Mouse (Mus musculus) activated CD4-positive, CD25-positive, alpha-beta regulatory T cell, adult 9 weeks (primary cell): ENCODE data around the gene C1qtnf3. TPM values are rescaled to one million over a fixed set of nuclear protein-coding genes. Genes with fewer than 3 reads are reported as not detected.

Source experiments
- polyA plus RNA-seq: library from polyadenylated mRNA; unstranded; fragments of 100-300 nt; shearing (Covaris generic); gene quantifications from one replicate; pipeline ENCODE4 v1.2.1, GENCODE M21; 2017

The C1qtnf3 gene
- polyA plus RNA-seq, result not detected

DNA sequence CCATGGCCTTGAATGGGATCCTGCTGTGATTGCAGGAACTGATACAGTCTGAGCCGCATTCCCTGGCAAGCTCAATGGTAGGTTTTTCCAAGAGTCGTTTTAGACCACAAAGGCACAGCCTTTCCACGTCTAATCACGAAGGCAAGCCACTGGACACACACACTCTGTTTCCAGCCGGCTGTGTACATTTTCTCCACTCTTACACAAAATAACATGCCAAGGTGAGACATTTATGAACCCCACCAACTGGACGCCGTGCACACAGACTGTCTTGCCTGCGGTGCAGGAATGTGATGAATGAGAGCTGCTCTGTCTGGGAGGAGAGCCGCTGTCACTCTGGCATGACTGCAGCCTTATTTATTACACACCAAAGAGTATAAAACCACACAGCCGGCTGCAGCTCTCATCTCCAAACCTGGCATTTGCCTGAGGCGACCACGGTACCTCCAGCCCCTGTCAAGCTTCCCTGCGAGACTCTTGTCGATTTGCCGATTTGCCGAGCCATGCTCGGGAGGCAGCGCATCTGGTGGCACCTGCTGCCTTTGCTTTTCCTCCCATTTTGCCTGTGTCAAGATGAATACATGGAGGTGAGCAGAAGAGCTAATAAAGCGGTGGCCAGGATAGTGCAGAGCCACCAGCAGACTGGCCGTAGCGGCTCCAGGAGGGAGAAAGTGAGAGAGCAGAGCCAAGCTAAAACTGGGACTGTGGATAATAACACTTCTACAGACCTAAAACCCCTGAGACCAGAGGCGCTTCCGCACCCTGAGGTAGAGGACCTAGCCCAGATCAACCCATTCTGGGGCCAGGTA, at the start of gene C1qtnf3:
Gene C1qtnf3, plus strand, starts transcription at position 382 of the 809 bp plus-strand sequence.

DNA sequence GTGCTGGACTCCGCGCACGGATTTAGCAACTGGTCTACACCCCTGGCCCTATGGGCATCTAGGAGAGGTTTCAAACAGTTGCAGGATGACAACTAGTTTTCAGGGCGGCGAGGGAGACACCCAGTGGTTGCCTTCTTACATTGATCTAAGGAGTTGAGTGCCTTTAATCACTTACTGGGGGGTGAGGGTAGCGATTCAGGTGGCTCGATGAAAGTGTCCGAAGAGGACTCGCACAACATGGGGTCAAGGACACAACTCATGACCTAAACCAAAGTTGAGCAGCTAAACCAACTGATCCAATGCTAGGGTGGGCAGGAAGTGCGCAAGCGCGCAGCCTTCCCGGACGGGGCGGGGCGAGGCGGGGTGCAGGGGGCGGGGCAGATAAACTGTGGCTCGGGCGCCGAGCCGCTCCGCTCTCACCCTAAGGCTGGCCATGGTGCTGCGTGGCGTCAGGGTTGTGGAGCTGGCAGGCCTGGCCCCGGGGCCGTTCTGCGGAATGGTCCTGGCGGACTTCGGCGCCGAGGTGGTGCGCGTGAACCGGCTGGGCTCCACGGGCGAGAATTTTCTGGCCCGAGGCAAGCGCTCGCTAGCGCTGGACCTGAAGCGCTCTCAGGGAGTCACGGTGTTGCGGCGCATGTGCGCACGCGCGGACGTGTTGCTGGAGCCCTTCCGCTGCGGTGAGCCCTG, 29.4 kb downstream of the C1qtnf3 start, which contains the start of gene Amacr:
Gene Amacr, plus strand, starts transcription at position 380 of the 687 bp plus-strand sequence.

DNA sequence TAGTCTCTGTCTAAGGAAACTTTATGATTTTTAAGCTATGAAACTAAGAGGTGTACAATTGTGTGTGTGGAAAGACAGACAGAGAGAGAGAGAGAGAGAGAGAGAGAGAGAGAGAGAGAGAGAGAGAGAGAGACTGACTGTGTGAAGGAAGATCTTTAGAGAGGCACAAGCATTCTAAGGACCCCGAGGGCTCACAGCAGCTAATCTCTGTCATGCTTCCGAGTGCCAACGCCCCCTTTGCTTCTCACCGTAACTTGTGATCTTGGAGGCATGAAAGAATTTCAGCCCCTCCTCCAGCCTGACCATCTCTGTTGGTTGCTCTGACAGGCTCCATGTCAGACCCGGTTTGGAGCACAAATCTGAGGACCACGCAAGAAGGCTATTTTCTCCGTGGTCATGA, 48.3 kb downstream of the C1qtnf3 start, which contains the start of gene Slc45a2:
Gene Slc45a2, plus strand, starts transcription at position 301 of the 400 bp plus-strand sequence.

Other genes with a start within 250 kb of the C1qtnf3 start
- gene Rai14, start 237.7 kb upstream of the C1qtnf3 start, polyA plus RNA-seq, result 1.4 TPM
- 6.1 TPM for gene Amacr, start 29.4 kb downstream of the C1qtnf3 start, polyA plus RNA-seq
- gene Slc45a2, start 48.4 kb downstream of the C1qtnf3 start, polyA plus RNA-seq, result not detected
- not detected for gene Rxfp3, start 85.7 kb downstream of the C1qtnf3 start, polyA plus RNA-seq
- not detected for gene Adamts12, start 112.5 kb downstream of the C1qtnf3 start, polyA plus RNA-seq